Mouse (Mus musculus): Measurements from ENCODE around the gene Nfil3. TPM values are rescaled to one million over a fixed set of nuclear protein-coding genes. Genes with fewer than 3 reads are reported as not detected.

Gene Nfil3
- polyA plus RNA-seq (2015; fragmentation: Nextera tagmentation; extraction: Ambion mirVana), result 30.1 and 32.3 TPM in 2 replicates

GRCm38 (mm10) chr13:52980951-52981421 lies at the start of gene Nfil3:
Gene Nfil3, minus strand, starts transcription at chr13:52981073.
- peaks cover 21% of the 10 kb centered on the region for H3K4me1 ChIP-seq
- H3K4me3 ChIP-seq (replicated peaks), result peak within 1 kb of the TSS; percentile 94
- H3K4me2 ChIP-seq, result peak within 1 kb of the TSS; percentile 97
- H3K9ac ChIP-seq, result peak within 1 kb of the TSS; percentile 94
- ATAC-seq (ENCODE audit: insufficient read depth, low FRiP score, low read depth), result peak; percentile 87
- no peaks in the 10 kb centered on the region for H3K36me3 ChIP-seq
- no peaks in the 10 kb centered on the region for H3K27me3 ChIP-seq (replicated peaks)
- no peaks in the 10 kb centered on the region for H3K9me3 ChIP-seq
- WGBS, result under 1% methylated on average over 60 of the region's 79 CpGs
- H3K27ac ChIP-seq, result peak within 1 kb of the TSS; percentile 95

GRCm38 (mm10) chr13:53024285-53024684 lies 43.4 kb upstream of the Nfil3 start:
- no peaks in the 10 kb centered on the region for H3K36me3 ChIP-seq
- no peak overlapping the region for H3K4me3 ChIP-seq (replicated peaks)
- no peaks in the 10 kb centered on the region for H3K27me3 ChIP-seq (replicated peaks)
- ATAC-seq (ENCODE audit: insufficient read depth, low FRiP score, low read depth), result no peak
- 48% methylated on average over 6 of the region's 6 CpGs for WGBS
- H3K9ac ChIP-seq, result no peak overlapping the region
- H3K27ac ChIP-seq, result no peak overlapping the region
- no peaks in the 10 kb centered on the region for H3K9me3 ChIP-seq
- no peaks in the 10 kb centered on the region for H3K4me1 ChIP-seq
- H3K4me2 ChIP-seq, result no peak overlapping the region

GRCm38 (mm10) chr13:53020282-53020681 lies 39.4 kb upstream of the Nfil3 start:
- Histone ChIP-seq H3K9me3 (no peaks in the 10 kb centered on the region), H3K4me2 (no peak overlapping the region), H3K36me3 (no peaks in the 10 kb centered on the region), H3K27me3 (replicated peaks) (no peaks in the 10 kb centered on the region), H3K27ac (no peak overlapping the region), H3K4me1 (no peaks in the 10 kb centered on the region), H3K9ac (no peak overlapping the region), H3K4me3 (replicated peaks) (no peak overlapping the region)
- WGBS, result 82% methylated on average over 3 of the region's 3 CpGs
- no peak for ATAC-seq (ENCODE audit: insufficient read depth, low FRiP score, low read depth)

- Histone ChIP-seq H3K4me3 (replicated peaks) (no peak overlapping the region), H3K9me3 (no peaks in the 10 kb centered on the region), H3K27me3 (replicated peaks) (no peaks in the 10 kb centered on the region), H3K4me2 (no peak overlapping the region), H3K27ac (no peak overlapping the region), H3K9ac (no peak overlapping the region), H3K36me3 (no peaks in the 10 kb centered on the region), H3K4me1 (no peaks in the 10 kb centered on the region)
- ATAC-seq (ENCODE audit: insufficient read depth, low FRiP score, low read depth), result no peak
- 81% methylated on average over 6 of the region's 9 CpGs for WGBS
Measured at GRCm38 (mm10) chr13:53019532-53019931, 38.7 kb upstream of the Nfil3 start.

- no peaks in the 10 kb centered on the region for H3K27me3 ChIP-seq (replicated peaks)
- H3K4me3 ChIP-seq (replicated peaks), result no peak overlapping the region
- H3K9ac ChIP-seq, result no peak overlapping the region
- no peaks in the 10 kb centered on the region for H3K9me3 ChIP-seq
- 72% methylated on average over 6 of the region's 6 CpGs for WGBS
- no peak overlapping the region for H3K27ac ChIP-seq
- no peaks in the 10 kb centered on the region for H3K4me1 ChIP-seq
- ATAC-seq (ENCODE audit: insufficient read depth, low FRiP score, low read depth), result no peak
- H3K36me3 ChIP-seq, result no peaks in the 10 kb centered on the region
- H3K4me2 ChIP-seq, result no peak overlapping the region
Measured at GRCm38 (mm10) chr13:53018976-53019375, 38.1 kb upstream of the Nfil3 start.

GRCm38 (mm10) chr13:53017983-53018382 lies 37.1 kb upstream of the Nfil3 start:
- Histone ChIP-seq H3K36me3 (no peaks in the 10 kb centered on the region), H3K9ac (no peak overlapping the region), H3K27me3 (replicated peaks) (no peaks in the 10 kb centered on the region), H3K4me1 (no peaks in the 10 kb centered on the region), H3K9me3 (no peaks in the 10 kb centered on the region), H3K4me2 (no peak overlapping the region), H3K4me3 (replicated peaks) (no peak overlapping the region), H3K27ac (no peak overlapping the region)
- no peak for ATAC-seq (ENCODE audit: insufficient read depth, low FRiP score, low read depth)
- WGBS, result 53% methylated on average over 6 of the region's 6 CpGs

GRCm38 (mm10) chr13:53017117-53017516 lies 36.2 kb upstream of the Nfil3 start:
- WGBS, result 77% methylated on average over 6 of the region's 6 CpGs
- no peak overlapping the region for H3K4me3 ChIP-seq (replicated peaks)

GRCm38 (mm10) chr13:53011426-53011825 lies 30.6 kb upstream of the Nfil3 start:
- no peak for ATAC-seq (ENCODE audit: insufficient read depth, low FRiP score, low read depth)
- no peak overlapping the region for H3K27ac ChIP-seq
- H3K9ac ChIP-seq, result no peak overlapping the region
- WGBS, result 28% methylated on average over 12 of the region's 12 CpGs
- no peak overlapping the region for H3K4me2 ChIP-seq
- H3K4me3 ChIP-seq (replicated peaks), result no peak overlapping the region
- H3K27me3 ChIP-seq (replicated peaks), result no peaks in the 10 kb centered on the region
- H3K36me3 ChIP-seq, result no peaks in the 10 kb centered on the region
- H3K9me3 ChIP-seq, result no peaks in the 10 kb centered on the region
- H3K4me1 ChIP-seq, result peaks cover 6% of the 10 kb centered on the region

More at GRCm38 (mm10) chr13:53017117-53017516, 36.2 kb upstream of the Nfil3 start:
- H3K4me1 ChIP-seq, result no peaks in the 10 kb centered on the region
- no peaks in the 10 kb centered on the region for H3K9me3 ChIP-seq
- H3K27ac ChIP-seq, result no peak overlapping the region
- no peaks in the 10 kb centered on the region for H3K36me3 ChIP-seq
- H3K4me2 ChIP-seq, result no peak overlapping the region
- no peak for ATAC-seq (ENCODE audit: insufficient read depth, low FRiP score, low read depth)
- no peak overlapping the region for H3K9ac ChIP-seq
- H3K27me3 ChIP-seq (replicated peaks), result no peaks in the 10 kb centered on the region

- Histone ChIP-seq H3K27me3 (replicated peaks) (no peaks in the 10 kb centered on the region), H3K4me3 (replicated peaks) (no peak overlapping the region), H3K36me3 (no peaks in the 10 kb centered on the region), H3K27ac (no peak overlapping the region; the same call in 1 of the 2 replicates), H3K4me2 (no peak overlapping the region), H3K9ac (no peak overlapping the region), H3K4me1 (peaks cover 6% of the 10 kb centered on the region), H3K9me3 (no peaks in the 10 kb centered on the region)
- WGBS, result 42% methylated on average over 7 of the region's 7 CpGs
- no peak for ATAC-seq (ENCODE audit: insufficient read depth, low FRiP score, low read depth)
Measured at GRCm38 (mm10) chr13:53008489-53009184, 27.8 kb upstream of the Nfil3 start.

GRCm38 (mm10) chr13:53007781-53008180 lies 26.9 kb upstream of the Nfil3 start:
- H3K4me2 ChIP-seq, result no peak overlapping the region
- ATAC-seq (ENCODE audit: insufficient read depth, low FRiP score, low read depth), result no peak
- no peak overlapping the region for H3K4me3 ChIP-seq (replicated peaks)
- H3K36me3 ChIP-seq, result no peaks in the 10 kb centered on the region
- H3K27me3 ChIP-seq (replicated peaks), result no peaks in the 10 kb centered on the region
- WGBS, result 47% methylated on average over 3 of the region's 3 CpGs
- H3K9me3 ChIP-seq, result no peaks in the 10 kb centered on the region
- H3K4me1 ChIP-seq, result peaks cover 6% of the 10 kb centered on the region
- no peak overlapping the region for H3K27ac ChIP-seq
- H3K9ac ChIP-seq, result no peak overlapping the region

GRCm38 (mm10) chr13:53003286-53003685 lies 22.4 kb upstream of the Nfil3 start:
- no peaks in the 10 kb centered on the region for H3K4me1 ChIP-seq
- no peak for ATAC-seq (ENCODE audit: insufficient read depth, low FRiP score, low read depth)
- H3K27me3 ChIP-seq (replicated peaks), result no peaks in the 10 kb centered on the region
- no peak overlapping the region for H3K27ac ChIP-seq
- 39% methylated on average over 3 of the region's 3 CpGs for WGBS
- no peak overlapping the region for H3K4me3 ChIP-seq (replicated peaks)
- H3K36me3 ChIP-seq, result no peaks in the 10 kb centered on the region
- no peaks in the 10 kb centered on the region for H3K9me3 ChIP-seq
- no peak overlapping the region for H3K4me2 ChIP-seq
- no peak overlapping the region for H3K9ac ChIP-seq

GRCm38 (mm10) chr13:53001511-53001935 lies 20.6 kb upstream of the Nfil3 start:
- Histone ChIP-seq H3K9me3 (no peaks in the 10 kb centered on the region), H3K4me1 (no peaks in the 10 kb centered on the region), H3K4me3 (replicated peaks) (no peak overlapping the region), H3K27ac (no peak overlapping the region), H3K4me2 (no peak overlapping the region), H3K36me3 (no peaks in the 10 kb centered on the region), H3K27me3 (replicated peaks) (no peaks in the 10 kb centered on the region), H3K9ac (no peak overlapping the region)
- peak; percentile 35; the same call in 1 of the 2 replicates for ATAC-seq (ENCODE audit: insufficient read depth, low FRiP score, low read depth)
- 33% methylated on average over 2 of the region's 2 CpGs for WGBS
